Mouse (Mus musculus): ENCODE data around the gene Satb1.

Satb1 gene

DNA sequence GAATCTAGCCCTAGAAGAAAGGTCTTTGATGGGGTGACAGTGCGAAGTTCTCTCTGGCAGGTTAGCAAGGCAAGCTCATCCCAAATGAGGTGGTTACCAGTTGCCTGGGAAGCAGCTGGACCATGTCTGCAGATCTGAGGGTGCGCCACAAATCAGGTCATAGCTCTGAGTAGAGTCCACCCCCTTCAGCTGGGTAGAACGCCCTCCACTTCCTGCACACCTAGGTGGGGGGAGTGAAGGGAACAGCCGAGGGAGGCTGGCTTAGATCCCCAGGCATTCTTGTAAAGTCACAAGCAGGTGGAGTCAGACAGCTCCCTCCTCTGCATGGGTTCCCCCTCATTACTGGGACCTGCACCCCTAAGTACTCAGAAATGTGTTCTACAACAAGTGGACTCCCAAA, 6.6 kb downstream of the Satb1 start:
- no peak for DNase-seq (ENCODE audit: low read depth, low spot score)

DNA sequence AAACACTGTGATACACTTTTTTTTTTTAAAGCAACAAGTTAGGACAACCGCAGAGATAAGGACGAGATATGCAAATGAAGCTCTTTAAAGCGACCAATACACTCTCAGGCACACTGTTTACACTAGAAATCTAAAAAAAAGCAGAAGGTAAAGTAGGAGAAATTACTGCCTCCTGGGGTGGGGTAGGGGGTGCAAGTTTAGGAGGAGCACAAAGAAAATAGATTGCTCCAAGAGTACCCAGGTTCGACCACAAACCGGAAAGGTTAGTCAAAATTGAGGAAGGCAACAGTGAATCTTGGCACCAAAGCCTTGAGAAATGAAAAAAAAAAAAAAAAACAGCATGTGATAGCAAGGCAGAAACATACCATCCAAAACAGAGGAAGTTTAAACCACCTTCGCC, 18.8 kb downstream of the Satb1 start:
- no peak for DNase-seq (ENCODE audit: low read depth, low spot score)

DNA sequence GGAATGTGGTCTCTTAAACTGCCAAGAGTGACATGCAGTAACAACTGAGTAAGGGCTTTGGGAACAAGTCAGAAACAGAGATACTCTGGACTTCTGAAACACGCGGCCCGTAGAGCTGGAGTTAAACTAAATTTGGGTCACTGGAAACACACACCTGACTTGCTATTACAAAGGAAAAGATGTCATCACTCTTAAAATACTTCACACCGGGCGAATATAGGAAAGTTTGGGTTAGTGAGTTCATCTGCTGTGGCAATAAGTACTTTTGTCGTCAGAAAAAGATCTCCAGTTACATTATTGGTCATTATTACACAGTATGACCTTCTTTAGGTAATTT, 19.3 kb downstream of the Satb1 start:
- DNase-seq (ENCODE audit: low read depth, low spot score) = no peak

DNA sequence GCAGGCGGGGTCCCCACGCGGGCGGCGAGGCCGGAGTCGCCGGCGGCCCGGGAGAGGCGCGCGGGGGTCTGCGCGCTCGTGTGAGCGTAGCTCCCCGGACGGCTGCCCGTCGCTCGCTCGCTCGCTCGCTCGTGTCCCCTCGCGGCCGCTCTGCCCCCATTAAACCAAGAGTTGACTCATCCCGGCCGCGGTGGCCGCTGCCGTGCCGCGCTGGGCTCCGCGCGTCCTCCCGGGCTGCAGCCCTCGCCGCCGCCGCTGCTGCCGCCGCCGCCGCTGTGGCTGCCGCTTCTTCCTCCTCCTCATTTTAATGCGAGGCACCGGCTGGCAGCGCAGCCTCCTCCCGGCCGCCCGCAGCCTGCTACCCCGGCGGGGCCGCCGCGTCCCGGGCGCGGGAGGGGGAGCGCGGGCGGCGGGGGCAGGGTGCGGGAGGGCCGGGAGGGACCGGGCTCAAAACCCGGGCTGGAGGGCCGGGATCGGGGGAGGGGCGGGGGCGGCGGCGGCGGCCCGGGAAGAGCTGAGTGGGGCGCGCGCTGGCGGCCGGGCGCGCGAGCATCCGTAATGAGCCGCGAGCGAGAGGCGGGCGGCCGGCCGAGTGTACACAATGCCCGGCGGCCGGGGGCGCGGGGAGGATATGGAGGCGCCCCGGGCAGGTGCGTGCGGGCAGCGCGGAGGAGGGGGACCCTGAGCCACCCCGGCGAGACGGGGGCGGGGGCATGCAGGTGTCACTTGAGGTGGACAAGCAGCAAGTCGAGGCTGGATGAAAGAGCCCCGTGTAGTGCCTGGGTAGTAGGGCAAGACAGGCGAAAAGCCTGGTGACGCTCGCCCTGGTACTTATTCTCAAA, 19.9 kb downstream of the Satb1 start:
- peak; percentile 59 for DNase-seq (ENCODE audit: low read depth, low spot score)

DNA sequence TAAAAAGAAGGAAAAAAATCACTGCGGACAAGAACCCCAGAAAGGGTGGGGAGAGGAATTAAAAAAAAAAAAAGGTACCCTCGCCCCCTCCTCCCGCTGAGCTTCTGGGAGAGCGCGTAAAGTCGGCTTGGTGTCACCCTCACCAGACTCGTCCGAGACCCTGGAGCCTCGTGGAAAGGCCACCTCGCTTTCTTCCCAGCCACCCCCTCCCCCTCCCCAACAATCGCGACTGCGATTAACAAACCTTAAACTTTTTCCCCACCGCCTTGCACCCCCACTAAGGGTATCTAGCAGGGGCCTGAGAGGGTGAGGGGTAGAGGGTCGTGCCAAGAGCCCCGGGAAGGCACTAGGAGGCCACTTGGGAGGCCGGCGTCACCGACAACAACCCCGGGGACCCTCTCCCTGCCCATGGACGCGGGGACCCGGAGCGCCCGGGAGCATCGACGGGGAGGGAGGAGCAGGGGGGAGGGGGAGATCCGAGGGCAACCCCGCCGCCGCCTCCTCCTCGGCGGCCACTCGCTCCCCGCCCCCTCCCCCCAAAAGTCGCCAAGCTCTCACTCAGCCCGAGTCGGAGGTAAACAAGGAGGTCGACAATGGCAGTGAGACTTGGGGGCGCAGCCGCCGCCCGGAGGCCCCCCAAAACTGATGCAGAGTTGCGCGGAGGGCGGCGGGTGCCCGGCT, 20.7 kb downstream of the Satb1 start:
- DNase-seq (ENCODE audit: low read depth, low spot score) = no peak

DNA sequence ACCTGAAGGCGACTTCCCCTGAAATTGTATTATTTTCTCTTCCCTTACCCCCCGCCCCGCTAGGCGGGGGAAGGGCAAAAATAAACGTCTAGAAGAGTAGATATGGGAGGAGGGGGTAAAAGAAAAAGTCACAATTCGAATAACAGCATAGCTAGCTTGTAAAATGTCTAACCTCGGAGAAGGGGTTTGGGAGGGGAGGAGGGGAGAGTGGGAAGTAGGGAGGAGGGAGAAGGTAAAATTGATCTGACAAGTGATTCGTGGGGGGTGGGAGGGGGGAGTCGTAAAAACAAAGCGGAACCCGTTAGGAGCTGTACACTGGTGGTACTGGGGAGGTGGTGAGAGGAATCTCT, 21.2 kb downstream of the Satb1 start:
- DNase-seq (ENCODE audit: low read depth, low spot score) = no peak

DNA sequence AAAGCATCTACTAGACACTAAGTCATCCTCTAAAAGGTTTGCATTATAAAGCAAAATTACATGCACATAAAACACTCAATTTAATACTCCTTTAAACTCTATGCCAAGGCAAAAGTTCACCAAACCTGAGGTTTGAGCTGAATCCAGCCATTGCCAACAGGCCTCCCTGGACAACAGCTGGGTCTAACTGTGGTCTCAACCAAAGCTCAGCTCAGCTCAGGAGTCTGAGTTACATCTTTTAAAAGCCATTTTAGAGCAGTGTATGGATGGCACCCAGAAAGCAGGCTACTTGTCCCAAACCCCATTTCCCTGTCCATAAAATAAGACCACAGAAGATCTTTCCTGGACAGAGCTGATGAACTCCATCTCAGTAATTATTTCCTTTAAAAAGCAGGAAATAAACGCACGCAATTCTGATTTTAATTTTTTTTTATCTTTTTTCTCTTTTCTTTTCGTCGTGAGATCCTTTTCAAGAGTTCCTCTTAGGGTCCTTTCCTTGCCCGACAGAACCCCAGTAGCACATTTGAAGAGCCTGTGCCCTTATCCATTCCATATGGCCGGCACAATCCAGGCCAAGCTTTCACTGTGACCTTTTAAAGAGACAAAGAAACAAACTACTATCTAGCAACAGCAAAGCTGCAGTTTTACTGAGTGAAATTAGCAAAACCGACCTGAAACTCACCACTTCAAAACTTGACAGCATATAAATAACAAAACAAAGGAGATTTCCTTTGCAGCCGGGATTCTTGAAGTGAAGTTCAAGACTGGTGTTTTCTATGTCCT, 21.8 kb downstream of the Satb1 start:
- peak; percentile 44 for DNase-seq (ENCODE audit: low read depth, low spot score)

DNA sequence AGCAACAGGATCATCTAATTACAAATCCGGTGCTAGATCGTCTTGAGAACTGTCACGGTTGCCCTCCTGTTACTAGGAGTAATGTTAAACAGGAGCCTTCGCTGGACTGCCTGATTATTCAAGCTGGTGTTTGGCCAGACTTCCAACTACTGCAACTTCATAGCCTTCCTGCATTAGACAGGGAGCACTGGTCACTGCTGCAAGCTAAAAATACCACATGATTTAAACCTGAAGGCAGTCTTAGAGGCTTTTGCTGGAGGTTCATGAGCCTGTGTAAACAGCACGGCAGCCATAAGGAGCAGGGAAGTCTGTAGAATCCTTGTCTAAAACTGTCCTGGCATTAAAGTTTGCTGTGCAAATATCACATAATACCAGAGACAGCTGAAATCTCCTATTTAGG, 25.7 kb downstream of the Satb1 start:
- no peak for DNase-seq (ENCODE audit: low read depth, low spot score)

DNA sequence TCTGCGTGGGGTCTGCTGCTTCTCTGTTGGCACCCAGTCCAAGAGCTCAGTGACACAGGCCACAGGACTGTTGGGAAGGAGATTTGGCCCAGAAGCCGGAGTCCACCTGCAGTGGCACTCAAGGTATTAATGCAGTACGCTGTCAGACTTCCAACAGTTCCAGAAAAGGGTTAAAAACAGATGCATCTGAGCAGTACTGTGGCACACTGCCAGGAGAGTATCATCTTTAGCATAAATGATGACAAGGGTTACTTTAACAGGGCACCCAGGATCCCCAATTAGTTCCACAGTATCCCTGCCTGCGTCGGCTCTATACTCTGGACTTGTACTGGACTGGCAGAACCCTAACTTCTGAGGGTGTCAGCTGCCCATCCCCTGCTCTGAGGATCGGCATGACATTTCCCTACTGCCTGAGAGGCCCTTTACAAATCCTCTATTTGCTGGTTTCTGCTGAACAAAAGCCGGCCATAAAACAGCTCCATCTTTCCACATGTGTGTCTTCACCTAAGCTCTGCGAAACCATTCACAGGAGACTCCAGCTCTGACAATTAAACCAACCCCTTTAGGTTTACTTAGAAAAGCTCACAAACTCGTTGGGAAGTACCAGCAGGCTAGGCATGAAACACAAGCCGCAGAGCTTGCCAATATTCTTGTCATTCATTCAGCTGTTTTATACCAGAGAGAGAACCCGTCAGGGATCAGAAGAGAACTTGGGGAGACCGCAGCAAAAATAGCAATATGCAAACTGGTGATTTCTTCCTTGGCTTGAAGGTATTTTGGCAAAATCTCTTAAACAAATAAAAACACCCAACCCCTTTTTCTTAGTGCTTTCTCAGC, 26.7 kb downstream of the Satb1 start:
- no peak for DNase-seq (ENCODE audit: low read depth, low spot score)

DNA sequence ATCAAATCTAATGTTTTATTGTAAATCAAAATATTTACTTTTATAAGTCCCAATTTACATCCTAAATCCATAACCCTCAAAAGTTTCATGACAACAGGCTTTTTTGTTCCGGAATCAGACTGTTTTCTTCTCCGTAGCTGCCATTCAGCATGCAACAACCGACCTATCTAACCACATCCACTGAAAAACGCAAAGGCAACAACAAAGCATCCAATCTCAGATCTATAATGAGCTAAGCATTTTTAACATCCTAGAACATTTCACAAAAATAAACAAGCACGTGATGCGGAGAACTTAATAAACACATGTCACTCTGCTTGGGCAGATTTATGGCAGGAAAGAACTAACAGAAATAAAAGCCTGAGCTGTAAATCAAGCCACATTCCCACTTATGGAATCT, 32.9 kb downstream of the Satb1 start:
- DNase-seq (ENCODE audit: low read depth, low spot score) = no peak

DNA sequence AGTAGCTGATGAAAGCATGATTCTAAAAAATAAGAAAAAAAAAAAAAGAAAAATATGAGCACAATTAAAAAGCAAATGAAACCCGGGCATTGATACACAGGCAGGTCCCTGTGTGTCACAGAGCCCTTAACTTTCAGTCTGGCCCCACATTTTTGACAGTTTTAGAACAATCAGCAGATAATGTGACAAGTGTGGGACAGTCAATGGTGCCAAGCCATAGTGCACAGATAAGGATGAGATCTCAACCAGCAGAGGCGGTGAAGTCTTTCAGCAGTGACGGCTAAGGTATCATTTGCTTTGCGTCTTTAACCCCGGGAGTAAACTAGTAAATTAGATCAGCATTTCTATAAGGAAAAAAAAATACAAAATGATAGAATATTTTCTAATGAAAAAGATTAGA, 36.6 kb downstream of the Satb1 start:
- no peak for DNase-seq (ENCODE audit: low read depth, low spot score)

DNA sequence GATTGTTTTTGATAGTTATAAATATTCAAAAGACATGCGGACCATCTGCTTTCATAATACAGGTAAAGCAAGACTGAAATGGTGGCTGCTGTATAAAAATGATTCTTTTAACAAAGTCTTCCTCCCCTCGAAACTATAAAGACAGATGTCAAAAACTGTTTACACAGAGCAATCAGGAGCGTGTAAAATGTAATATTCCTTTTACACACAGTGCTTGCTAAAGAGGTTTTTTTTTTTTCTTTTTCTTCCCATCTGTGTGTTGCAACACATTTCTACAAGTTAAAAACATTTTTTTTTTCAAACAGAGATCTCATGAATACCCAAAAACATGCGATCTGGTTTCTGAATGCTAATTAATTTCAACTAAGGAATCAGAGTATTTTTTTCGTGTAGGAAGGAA, 41.9 kb downstream of the Satb1 start:
- DNase-seq (ENCODE audit: low read depth, low spot score) = no peak

DNA sequence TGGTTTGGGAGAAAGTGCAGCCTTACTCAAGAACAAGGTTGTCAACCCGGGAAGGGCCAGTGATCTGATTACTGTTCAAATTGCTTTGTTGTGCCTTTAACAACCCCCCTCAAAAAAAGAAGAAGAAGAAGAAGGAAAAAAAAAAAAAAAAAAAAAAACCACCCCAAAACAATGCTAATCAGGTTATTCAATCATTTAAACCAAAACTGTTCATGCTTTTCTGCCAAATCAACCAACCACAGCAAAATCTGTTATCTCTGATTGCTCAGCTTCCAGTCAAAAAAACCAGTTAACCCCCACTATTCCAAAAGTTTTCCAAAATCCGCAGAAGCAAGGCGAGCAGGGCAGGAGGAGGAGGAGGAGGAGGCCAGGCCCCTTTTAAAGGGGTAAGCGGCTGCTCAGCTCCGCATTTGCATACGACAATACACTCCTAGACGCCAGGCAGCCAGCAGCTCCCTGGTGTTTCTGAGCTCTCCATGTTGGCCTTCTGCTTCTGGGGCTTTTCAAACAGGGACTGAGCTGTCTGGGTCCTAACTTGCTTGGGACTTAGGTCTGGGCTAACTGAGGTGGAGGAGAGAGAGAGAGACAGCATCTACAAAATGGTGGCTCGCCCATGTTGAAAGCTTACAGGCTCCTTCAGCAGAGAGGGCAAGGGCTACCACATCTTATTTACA, 42.6 kb downstream of the Satb1 start:
- no peak for DNase-seq (ENCODE audit: low read depth, low spot score)

DNA sequence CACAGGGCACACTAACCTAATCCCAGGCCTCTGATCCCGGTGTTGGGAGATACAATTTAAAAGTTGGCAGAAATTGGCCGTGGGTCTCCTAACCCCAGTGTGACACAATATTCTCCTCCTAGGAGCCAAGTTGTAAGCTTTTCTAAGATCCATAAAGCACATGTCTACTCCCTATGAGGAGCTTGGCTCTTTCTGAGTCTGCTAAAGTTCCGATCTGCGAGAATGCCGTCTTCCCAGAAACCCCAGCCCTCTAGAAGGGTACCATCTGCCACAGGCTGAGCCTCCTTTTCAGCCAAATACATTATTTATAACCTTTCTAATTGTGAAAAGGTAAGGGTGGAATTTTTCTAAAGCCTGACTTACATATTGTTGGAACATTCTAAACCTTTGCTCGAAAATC, 43.3 kb downstream of the Satb1 start:
- DNase-seq (ENCODE audit: low read depth, low spot score) = no peak

DNA sequence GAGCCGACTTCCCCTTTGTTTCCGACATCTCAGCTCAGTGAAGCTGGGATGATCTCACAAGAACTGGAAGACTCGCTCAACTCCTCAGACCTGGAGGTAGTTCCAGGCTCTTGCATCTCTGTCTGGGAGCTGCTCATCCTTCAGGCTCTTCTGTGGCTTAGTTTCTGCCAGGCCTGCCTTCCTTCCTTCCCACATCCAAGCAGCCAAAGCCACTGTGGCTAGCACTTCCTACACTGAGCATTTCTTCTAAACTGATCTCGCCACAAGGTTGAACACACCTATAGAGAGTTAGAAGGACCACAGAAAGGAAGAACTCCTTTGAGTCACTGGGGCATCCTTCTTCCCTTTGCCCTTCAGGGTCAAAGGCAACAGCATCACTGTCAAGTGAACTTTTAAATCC, 44.0 kb downstream of the Satb1 start:
- DNase-seq (ENCODE audit: low read depth, low spot score) = no peak

DNA sequence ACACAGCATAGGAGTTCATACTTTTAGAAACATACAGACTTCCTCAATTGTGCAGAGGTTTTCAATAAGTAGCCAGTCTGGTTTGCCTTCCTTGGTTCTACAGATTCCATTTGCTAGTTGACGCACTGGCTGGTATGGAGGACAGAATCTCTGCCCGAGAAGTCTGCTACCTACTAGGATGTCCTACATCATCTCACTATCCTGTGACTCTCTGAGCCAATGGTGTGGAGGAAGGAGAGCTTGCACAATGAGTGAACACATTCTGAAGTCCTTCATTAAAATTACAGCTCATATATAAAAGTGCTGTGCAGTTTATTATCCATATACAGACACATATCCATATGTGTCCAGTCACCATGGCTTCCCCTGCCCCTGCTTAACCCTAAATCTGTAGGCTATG, 45.1 kb downstream of the Satb1 start:
- no peak for DNase-seq (ENCODE audit: low read depth, low spot score)

DNA sequence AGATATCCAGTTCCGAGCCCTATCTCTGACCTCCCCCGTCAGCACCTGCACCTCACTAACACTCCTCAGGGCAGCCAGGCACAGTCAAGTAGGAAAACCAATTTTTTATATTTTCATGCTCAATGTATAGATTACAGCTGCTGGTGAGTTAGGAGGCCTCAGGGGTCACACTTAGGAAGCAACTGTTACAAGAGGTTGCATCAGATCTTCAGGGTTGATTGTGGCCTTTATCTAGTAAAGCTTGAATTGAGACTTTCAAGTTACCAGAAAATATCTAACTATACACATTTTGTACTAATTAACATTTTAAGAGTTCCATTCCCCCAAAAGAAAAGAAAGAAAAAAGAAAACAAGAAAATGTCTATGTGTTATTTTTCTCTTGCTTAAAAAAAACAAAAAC, 47.0 kb downstream of the Satb1 start:
- no peak for DNase-seq (ENCODE audit: low read depth, low spot score)

DNA sequence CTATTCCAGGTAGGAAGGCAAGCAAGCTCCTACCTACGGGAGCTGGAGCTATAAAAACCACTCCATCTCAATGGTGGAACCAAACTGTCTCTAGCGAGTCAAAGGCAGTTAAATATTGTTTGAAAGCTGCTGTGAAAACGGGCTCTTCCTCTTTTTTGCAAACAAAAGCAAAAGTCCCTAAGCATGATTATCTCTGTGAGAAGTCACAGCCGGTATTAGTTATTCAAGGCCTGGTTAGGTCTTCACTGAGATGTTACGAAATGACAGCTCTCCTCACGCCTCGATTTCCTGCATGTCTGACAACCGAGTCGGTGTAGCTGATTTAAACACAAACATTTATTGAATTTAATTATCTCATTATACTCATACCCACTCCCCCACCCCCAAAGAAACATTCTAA, 48.2 kb downstream of the Satb1 start:
- no peak for DNase-seq (ENCODE audit: low read depth, low spot score)

DNA sequence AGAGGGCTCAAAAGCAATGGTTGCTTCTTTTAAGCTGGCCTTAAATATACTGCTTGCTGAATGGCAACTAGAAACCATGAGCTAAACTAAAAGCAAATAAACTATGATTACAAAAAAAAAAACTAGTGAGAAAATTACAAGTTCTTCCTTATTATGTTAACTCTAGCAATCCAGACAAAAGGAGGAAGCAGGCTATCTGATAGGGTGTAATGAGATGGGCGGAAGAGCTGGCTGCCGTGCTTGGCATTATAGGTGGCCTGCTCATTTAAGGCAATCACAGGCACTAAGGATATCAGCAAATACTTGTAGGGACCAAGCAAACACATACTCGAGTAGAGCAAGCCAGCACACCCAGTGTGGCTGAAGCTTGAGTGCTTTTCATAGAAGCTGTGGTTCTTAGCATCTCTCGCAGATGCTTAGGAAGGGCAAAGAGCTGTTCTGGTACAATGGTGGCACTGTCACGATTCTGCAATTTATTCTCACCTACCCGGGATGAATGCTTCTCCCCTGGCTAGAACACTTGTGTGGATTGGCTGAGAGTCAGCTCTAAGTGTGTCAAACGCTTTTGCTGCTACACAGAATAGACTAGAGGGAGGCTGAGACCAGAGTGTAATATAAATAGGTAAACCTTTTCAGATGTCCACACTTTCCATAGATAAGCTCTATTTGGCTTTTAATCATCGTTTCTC, 49.4 kb downstream of the Satb1 start:
- DNase-seq (ENCODE audit: low read depth, low spot score) = no peak

DNA sequence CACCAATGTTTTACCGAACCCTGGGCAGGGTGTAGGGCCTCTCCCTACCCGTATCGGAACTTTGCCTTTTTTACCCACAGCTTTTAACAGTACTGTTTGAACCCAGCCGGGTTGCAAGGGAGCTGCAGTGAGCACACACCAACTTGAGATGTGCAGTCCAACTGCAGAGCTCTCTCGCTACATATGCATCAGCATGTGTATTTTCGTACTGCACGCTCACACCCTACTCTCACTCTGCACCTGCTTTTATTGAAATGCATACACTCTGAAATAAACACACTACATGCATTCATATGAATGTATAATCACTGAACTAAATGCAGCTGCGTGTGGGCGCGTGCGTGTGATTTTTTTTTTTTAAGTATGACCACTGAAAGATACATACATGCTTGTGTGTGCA, 53.1 kb downstream of the Satb1 start:
- DNase-seq (ENCODE audit: low read depth, low spot score) = no peak

DNA sequence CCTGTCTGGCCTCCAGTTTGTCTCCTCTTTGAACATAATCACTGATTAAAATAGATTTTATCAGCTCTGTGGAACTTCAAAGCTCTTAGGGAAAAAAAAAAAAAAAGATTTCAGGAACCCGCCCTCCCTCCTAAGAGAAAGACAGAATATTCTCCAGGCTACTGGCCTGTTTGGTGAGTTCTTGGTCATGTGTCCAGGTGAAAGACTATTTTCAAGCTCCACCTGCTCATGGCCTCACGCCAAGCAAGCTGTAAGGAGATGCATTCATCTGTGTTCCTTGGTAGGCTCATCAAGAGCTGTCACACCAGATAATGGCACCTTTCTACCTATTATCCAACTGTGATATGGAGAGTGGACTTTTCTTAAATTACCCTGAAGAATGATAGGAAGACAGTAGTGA, 54.1 kb downstream of the Satb1 start:
- DNase-seq (ENCODE audit: low read depth, low spot score) = no peak
